Mouse (Mus musculus): Measurements from ENCODE around the gene Ascl3. TPM values are rescaled to one million over a fixed set of nuclear protein-coding genes. Genes with fewer than 3 reads are reported as not detected.

Gene Ascl3
- polyA plus RNA-seq, 1 experiment from 2014 or later = not detected

DNA sequence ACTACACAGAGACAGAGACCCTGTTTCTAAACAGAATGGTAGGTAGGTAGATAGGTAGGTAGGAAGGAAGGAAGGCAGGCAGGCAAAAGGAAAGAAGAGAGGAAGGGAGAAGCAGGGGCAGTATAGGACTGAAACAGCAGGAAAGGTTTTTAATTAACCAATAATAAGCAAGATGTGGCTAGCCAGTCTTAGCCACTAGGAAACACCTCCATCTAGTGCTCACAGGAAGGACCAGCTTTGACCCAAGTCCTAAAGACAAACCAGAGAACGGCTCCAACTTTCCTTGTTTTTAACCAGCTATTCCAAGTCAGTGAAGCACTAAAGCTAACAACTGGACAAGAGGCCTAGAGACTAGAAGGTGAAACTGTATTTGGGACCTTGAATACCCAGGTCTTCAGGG, 16.2 kb upstream of the Ascl3 start:
- H3K27ac ChIP-seq (replicated peaks) = no peak overlapping the region
- H3K36me3 ChIP-seq (replicated peaks) = peaks cover 36% of the 10 kb centered on the region
- H3K4me1 ChIP-seq (replicated peaks) = peaks cover 16% of the 10 kb centered on the region
- H3K4me3 ChIP-seq (replicated peaks) = no peak overlapping the region
- no peak overlapping the region for H3K4me2 ChIP-seq
- no peaks in the 10 kb centered on the region for H3K27me3 ChIP-seq
- no peak for ATAC-seq (ENCODE audit: insufficient read depth)
- no peaks in the 10 kb centered on the region for H3K9me3 ChIP-seq (replicated peaks)
- WGBS (ENCODE audit: insufficient replicate concordance) = 67% methylated on average over 1 of the region's 1 CpGs
- no peak overlapping the region for H3K9ac ChIP-seq

- H3K36me3 ChIP-seq (replicated peaks) = peaks cover 53% of the 10 kb centered on the region
- no peaks in the 10 kb centered on the region for H3K27me3 ChIP-seq
- 72% methylated on average over 4 of the region's 4 CpGs for WGBS (ENCODE audit: insufficient replicate concordance)
Observed at GRCm38 (mm10) chr7:109741703-109742102, 10.2 kb upstream of the Ascl3 start.

DNA sequence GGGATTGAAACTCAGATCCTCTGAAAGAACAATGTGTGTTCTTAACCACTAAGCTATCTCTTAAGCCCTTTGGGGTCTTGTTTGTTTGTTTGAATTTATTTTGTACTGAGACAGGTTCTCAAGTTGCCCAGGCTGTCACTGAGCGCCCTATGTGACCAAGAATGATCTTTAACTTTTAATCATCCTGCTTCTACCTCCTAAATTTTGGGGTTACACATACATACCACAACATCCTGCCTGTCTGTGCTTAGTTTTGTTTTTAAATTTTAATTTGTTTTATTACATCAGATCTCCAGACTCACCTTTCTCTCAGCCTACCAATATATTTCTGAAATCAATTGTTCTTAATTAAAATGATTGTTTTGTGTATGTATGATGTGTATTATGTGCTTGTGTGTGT, 9.5 kb upstream of the Ascl3 start:
- H3K9ac ChIP-seq = no peak overlapping the region
- no peaks in the 10 kb centered on the region for H3K27me3 ChIP-seq
- no peak for ATAC-seq (ENCODE audit: insufficient read depth)
- no peak overlapping the region for H3K4me3 ChIP-seq (replicated peaks)
- H3K4me1 ChIP-seq (replicated peaks) = no peaks in the 10 kb centered on the region
- H3K27ac ChIP-seq (replicated peaks) = no peak overlapping the region
- 80% methylated on average over 1 of the region's 1 CpGs for WGBS (ENCODE audit: insufficient replicate concordance)
- peaks cover 58% of the 10 kb centered on the region for H3K36me3 ChIP-seq (replicated peaks)
- no peaks in the 10 kb centered on the region for H3K9me3 ChIP-seq (replicated peaks)
- no peak overlapping the region for H3K4me2 ChIP-seq

More at GRCm38 (mm10) chr7:109741703-109742102, 10.2 kb upstream of the Ascl3 start:
- H3K9me3 ChIP-seq (replicated peaks) = no peaks in the 10 kb centered on the region
- no peaks in the 10 kb centered on the region for H3K4me1 ChIP-seq (replicated peaks)
- no peak overlapping the region for H3K4me2 ChIP-seq
- H3K27ac ChIP-seq (replicated peaks) = no peak overlapping the region
- no peak for ATAC-seq (ENCODE audit: insufficient read depth)
- no peak overlapping the region for H3K4me3 ChIP-seq (replicated peaks)
- no peak overlapping the region for H3K9ac ChIP-seq

GRCm38 (mm10) chr7:109739822-109740370, 8.4 kb upstream of the Ascl3 start:
- ATAC-seq (ENCODE audit: insufficient read depth) = no peak
- no peaks in the 10 kb centered on the region for H3K4me1 ChIP-seq (replicated peaks)
- no peaks in the 10 kb centered on the region for H3K27me3 ChIP-seq
- H3K27ac ChIP-seq (replicated peaks) = no peak overlapping the region
- peaks cover 51% of the 10 kb centered on the region for H3K36me3 ChIP-seq (replicated peaks)
- no peak overlapping the region for H3K4me3 ChIP-seq (replicated peaks)
- WGBS (ENCODE audit: insufficient replicate concordance) = 60% methylated on average over 5 of the region's 5 CpGs
- no peaks in the 10 kb centered on the region for H3K9me3 ChIP-seq (replicated peaks)
- H3K4me2 ChIP-seq = no peak overlapping the region
- H3K9ac ChIP-seq = no peak overlapping the region

DNA sequence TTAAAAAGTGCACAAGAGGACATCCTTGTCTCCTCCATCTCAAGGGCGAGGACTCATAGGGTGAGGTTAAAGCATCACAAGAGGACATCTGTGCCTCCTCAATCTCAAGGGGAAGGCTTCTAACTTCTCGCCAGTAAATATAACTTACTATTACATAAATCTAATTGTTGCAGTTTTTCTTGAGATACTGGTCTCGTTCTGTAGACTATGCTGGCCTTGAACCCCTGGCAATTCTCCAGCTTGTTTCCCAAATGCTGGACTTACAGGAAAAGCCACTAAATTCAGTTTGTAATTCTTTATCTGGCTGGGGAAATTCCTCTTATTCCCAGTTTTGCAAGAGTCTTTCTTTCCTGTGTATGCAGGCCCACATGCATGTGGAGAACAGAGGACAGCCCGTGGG, 3.3 kb upstream of the Ascl3 start:
- Histone ChIP-seq H3K9me3 (replicated peaks) (no peaks in the 10 kb centered on the region), H3K27me3 (no peaks in the 10 kb centered on the region), H3K36me3 (replicated peaks) (peaks cover 18% of the 10 kb centered on the region; the same call in 1 of the 2 replicates), H3K9ac (no peak overlapping the region), H3K27ac (replicated peaks) (no peak overlapping the region), H3K4me1 (replicated peaks) (no peaks in the 10 kb centered on the region), H3K4me2 (no peak overlapping the region), H3K4me3 (replicated peaks) (no peak overlapping the region)
- ATAC-seq (ENCODE audit: insufficient read depth) = no peak
- 64% methylated on average over 4 of the region's 4 CpGs for WGBS (ENCODE audit: insufficient replicate concordance)

- H3K4me2 ChIP-seq = no peak within 1 kb of the TSS
- 79% methylated on average over 5 of the region's 5 CpGs for WGBS (ENCODE audit: insufficient replicate concordance)
Observed at GRCm38 (mm10) chr7:109723697-109724096, 7.8 kb downstream of the Ascl3 start, which contains the start of gene BC051019. BC051019 (minus strand) TSS chr7:109723850.

GRCm38 (mm10) chr7:109723114-109723513, 8.4 kb downstream of the Ascl3 start:
- H3K27ac ChIP-seq (replicated peaks) = no peak overlapping the region
- no peak overlapping the region for H3K9ac ChIP-seq
- ATAC-seq (ENCODE audit: insufficient read depth) = no peak
- H3K4me1 ChIP-seq (replicated peaks) = no peaks in the 10 kb centered on the region
- H3K4me2 ChIP-seq = no peak overlapping the region
- H3K9me3 ChIP-seq (replicated peaks) = 0 out of 2 replicates have a peak, but pooled peaks cover 3% of the 10 kb centered on the region
- no peaks in the 10 kb centered on the region for H3K36me3 ChIP-seq (replicated peaks)
- 81% methylated on average over 8 of the region's 8 CpGs for WGBS (ENCODE audit: insufficient replicate concordance)
- H3K27me3 ChIP-seq = no peaks in the 10 kb centered on the region
- no peak overlapping the region for H3K4me3 ChIP-seq (replicated peaks)

More at GRCm38 (mm10) chr7:109723697-109724096, 7.8 kb downstream of the Ascl3 start, which contains the start of gene BC051019:
- ATAC-seq (ENCODE audit: insufficient read depth) = no peak
- Histone ChIP-seq H3K9me3 (replicated peaks) (0 out of 2 replicates have a peak, but pooled peaks cover 3% of the 10 kb centered on the region), H3K36me3 (replicated peaks) (no peaks in the 10 kb centered on the region), H3K9ac (no peak within 1 kb of the TSS), H3K4me1 (replicated peaks) (no peaks in the 10 kb centered on the region), H3K27me3 (no peaks in the 10 kb centered on the region), H3K4me3 (replicated peaks) (no peak within 1 kb of the TSS), H3K27ac (replicated peaks) (no peak within 1 kb of the TSS)

DNA sequence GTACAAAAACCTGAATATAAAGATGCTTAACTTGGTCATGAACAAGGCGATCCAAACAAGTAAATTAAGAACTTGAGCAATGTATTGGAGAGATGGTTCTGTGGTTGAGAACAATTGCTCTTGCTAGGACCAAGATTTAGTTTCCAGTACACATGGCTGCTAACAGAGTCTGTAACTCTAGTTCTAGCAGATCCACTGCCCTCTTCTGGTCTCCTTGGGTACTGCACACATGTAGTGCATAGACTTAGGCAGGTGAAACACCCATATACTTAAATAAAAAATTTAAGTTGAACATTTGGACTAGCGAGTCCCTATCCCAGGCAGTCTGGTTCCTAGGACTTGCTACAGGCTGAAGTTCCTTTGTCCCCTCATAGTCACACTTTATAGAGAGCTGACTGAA, 8.9 kb downstream of the Ascl3 start:
- Histone ChIP-seq H3K4me2 (no peak overlapping the region), H3K9me3 (replicated peaks) (0 out of 2 replicates have a peak, but pooled peaks cover 3% of the 10 kb centered on the region), H3K27ac (replicated peaks) (no peak overlapping the region), H3K4me3 (replicated peaks) (no peak overlapping the region), H3K4me1 (replicated peaks) (no peaks in the 10 kb centered on the region), H3K27me3 (no peaks in the 10 kb centered on the region), H3K9ac (no peak overlapping the region), H3K36me3 (replicated peaks) (no peaks in the 10 kb centered on the region)
- no peak for ATAC-seq (ENCODE audit: insufficient read depth)
- WGBS (ENCODE audit: insufficient replicate concordance) = 80% methylated on average over 2 of the region's 2 CpGs

DNA sequence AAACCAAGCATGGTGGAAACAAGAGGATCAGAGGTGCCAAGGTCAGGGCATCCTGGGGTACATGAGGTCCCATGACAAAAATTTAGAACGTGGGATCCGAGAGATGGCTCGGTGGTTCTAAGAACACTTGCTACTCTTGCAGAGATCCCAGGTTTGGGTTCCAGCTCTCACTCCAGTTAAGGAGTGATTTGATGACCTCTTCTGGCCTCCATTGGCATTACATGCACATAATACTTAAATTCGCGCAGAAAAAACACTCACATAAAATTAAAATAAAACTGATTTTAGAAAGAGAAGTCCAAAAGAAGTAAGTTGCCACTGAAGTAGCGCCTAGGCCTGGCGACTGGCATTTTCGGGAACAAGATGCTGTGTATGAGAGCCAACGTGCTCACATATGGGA, 12.2 kb downstream of the Ascl3 start:
- Histone ChIP-seq H3K4me2 (no peak overlapping the region), H3K4me1 (replicated peaks) (no peaks in the 10 kb centered on the region), H3K36me3 (replicated peaks) (no peaks in the 10 kb centered on the region), H3K9ac (no peak overlapping the region), H3K27me3 (no peaks in the 10 kb centered on the region), H3K4me3 (replicated peaks) (no peak overlapping the region), H3K9me3 (replicated peaks) (0 out of 2 replicates have a peak, but pooled peaks cover 3% of the 10 kb centered on the region), H3K27ac (replicated peaks) (no peak overlapping the region)
- ATAC-seq (ENCODE audit: insufficient read depth) = no peak
- WGBS (ENCODE audit: insufficient replicate concordance) = 57% methylated on average over 9 of the region's 9 CpGs

- Histone ChIP-seq H3K36me3 (replicated peaks) (peaks cover 42% of the 10 kb centered on the region), H3K4me3 (replicated peaks) (no peak overlapping the region)
- WGBS (ENCODE audit: insufficient replicate concordance) = 64% methylated on average over 2 of the region's 2 CpGs
Observed at GRCm38 (mm10) chr7:109713434-109713982, 18.0 kb downstream of the Ascl3 start.

DNA sequence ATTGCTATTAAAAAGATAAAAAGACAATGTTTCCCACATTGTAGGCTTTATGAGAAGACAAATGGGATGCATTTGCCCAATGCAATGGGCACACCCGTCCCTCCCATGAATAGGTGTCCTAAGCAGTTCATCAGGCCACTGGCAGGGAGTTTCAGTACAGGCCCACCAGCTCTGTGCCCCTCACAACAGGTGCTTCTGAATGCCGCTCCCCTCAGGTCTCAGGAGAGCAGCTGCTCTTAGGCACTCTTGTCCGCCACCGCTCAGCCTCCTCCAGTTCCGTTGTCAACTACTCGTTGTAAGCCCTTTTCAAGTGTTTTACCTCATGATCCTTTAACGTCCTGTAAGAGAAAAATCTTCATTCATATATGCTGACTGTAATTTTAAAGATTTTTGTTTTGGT, 19.3 kb downstream of the Ascl3 start:
- peaks cover 55% of the 10 kb centered on the region for H3K36me3 ChIP-seq (replicated peaks)
- H3K4me2 ChIP-seq = no peak overlapping the region
- 88% methylated on average over 7 of the region's 7 CpGs for WGBS (ENCODE audit: insufficient replicate concordance)
- H3K4me3 ChIP-seq (replicated peaks) = no peak overlapping the region
- peaks cover 7% of the 10 kb centered on the region; the same call in 1 of the 2 replicates for H3K4me1 ChIP-seq (replicated peaks)
- no peaks in the 10 kb centered on the region for H3K27me3 ChIP-seq
- ATAC-seq (ENCODE audit: insufficient read depth) = no peak
- H3K27ac ChIP-seq (replicated peaks) = no peak overlapping the region
- no peaks in the 10 kb centered on the region for H3K9me3 ChIP-seq (replicated peaks)
- H3K9ac ChIP-seq = no peak overlapping the region

More at GRCm38 (mm10) chr7:109713434-109713982, 18.0 kb downstream of the Ascl3 start:
- Histone ChIP-seq H3K4me2 (no peak overlapping the region), H3K9me3 (replicated peaks) (no peaks in the 10 kb centered on the region), H3K9ac (no peak overlapping the region), H3K4me1 (replicated peaks) (no peaks in the 10 kb centered on the region), H3K27me3 (no peaks in the 10 kb centered on the region), H3K27ac (replicated peaks) (no peak overlapping the region)
- no peak for ATAC-seq (ENCODE audit: insufficient read depth)
